Mouse (Mus musculus) CD4-positive naive resting alpha-beta T cell, adult 76 days (primary cell): ENCODE results near the gene Gpr156. TPM values are rescaled to one million over a fixed set of nuclear protein-coding genes. Genes with fewer than 3 reads are reported as not detected.

Experiments
- total RNA-seq: library from RNA; stranded (reverse); gene quantifications from one replicate; pipeline ENCODE4 v1.2.4, GENCODE M21; 2023

Gene Gpr156
- 0.15 TPM for total RNA-seq

DNA sequence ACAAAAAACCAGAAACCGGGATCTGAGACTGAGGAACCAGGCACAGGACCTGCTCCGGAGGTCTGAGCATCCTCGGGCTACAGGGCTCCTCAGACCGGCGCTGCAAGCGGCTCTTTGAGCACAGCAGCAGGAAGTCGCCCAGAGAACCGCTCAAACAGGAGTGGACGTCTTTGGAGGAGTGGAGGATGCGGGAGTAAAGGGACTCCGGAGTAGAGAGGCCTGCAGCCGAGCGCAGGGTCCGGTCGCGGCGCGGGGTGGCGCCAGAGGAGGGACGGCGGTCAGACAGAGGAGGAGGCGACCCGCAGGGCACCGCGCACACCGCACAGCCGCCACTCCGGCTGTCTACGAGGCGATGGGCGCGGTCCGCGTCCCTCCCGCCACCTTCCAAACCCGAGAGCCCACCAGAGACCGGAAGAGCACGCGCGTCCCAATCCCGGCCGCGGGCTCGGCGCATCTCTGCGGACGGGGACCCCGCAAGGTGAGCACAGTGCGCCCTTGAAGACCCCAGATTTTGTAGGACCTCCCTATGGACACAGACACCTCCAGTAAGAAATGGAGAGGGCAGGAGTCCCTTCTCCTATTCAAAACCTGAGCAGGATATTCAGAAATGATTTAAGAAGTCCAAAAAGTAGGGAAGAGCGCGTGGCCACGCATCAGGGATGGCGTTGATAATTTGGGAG, at the start of gene Gpr156:
Gene Gpr156, plus strand, starts transcription at position 359 of the 680 bp plus-strand sequence.

DNA sequence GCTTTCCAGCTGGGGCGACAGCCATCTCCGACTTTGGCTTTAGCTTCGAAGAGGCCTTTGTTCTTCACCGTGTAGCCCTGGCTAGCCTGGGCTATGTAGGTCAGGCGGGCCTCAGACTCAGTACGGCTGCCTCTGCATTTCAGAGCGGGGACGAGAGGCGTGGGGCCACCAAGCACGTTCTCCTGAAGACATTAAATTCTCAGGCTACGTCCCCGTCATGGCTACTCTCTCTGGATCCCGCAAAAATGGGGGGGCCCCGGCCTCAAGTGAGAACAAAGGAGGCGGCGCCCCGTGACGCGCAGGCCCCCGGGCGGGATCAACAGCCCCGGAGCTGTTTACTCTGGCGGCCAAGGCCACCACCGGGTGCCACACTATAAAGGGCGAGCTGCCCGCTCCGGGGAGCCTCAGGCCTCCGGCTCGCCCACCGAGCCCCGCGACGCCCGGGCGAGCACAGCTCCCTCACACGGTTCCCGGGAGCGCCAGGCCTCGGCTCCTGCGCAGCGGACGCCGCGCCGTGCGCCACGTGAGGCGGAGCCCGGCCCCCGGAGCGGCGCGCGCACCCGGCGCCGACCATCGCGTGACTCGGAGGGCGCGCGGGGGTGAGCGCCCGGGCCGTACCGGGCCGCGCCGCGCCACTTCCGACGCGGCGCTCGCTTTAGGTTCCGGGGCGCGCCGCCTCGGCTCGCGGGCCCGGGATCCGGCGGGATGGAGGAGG, 48.3 kb upstream of the Gpr156 start, which contains the start of gene Lrrc58:
Gene Lrrc58, plus strand, starts transcription at position 599 of the 715 bp plus-strand sequence.

Other genes starting within 250 kb of the Gpr156 start
- 1.5 TPM for gene Fstl1, start 139.6 kb upstream of the Gpr156 start, total RNA-seq
- gene Gm36028, start 55.4 kb upstream of the Gpr156 start, total RNA-seq, result not detected
- gene Lrrc58, start 48.1 kb upstream of the Gpr156 start, total RNA-seq, result 35.7 TPM
- gene Gsk3b, start 172.5 kb downstream of the Gpr156 start, total RNA-seq, result 89.8 TPM